Mouse (Mus musculus): ENCODE data around the gene Sppl2b.

DNA sequence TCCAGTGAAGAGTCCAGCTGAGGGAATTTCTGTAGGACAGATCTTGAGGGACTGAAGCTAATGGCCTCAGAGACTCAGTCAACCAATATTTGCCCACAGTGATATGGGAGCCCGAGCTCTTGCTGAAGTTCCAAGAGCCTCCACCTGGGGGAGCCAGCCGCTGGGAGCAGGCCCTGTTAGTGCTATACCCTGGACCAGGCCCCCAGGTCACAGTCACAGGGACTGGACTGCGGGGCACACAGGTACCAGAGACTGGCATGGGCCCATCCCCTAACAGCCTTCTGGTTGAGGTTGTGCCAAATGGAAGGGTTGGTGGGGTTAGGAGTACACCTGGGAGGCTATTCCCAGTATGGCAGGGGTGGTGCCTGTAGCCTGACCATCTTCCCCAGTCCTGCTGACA lies 49.1 kb upstream of the Sppl2b start:
- TF ChIP-seq CTCF (IDR thresholded peaks at IDR 0.05; ENCODE audit: extremely low read depth, insufficient read length, insufficient replicate concordance, low read depth, low read length) (peak; percentile 70; the same call in 1 of the 2 replicates), POLR2A (IDR thresholded peaks at IDR 0.05; ENCODE audit: low read depth, low read length) (no peak)

All from small intestine, adult 2 months (tissue).